Mouse (Mus musculus): Measurements from ENCODE around the gene Tmem82. TPM values are rescaled to one million over a fixed set of nuclear protein-coding genes. Genes with fewer than 3 reads are reported as not detected.

The Tmem82 gene
- 1 to 10 TPM; 7.9 to 9.5 TPM for total RNA-seq (2021)
- long read RNA-seq, experiment 1, transcript Tmem82-201 (6 exons, 1,671 nt), result major isoform, 12 of 20 reads
- long read RNA-seq, experiment 1, partial matches to known transcripts, result 3 of 20 reads
- long read RNA-seq, experiment 1, other reads (novel, unspliced or antisense), result 3 of 20 reads
- long read RNA-seq, experiment 2, partial matches to known transcripts, result 0 of 7 reads
- long read RNA-seq, experiment 2, other reads (novel, unspliced or antisense), result 4 of 7 reads

DNA sequence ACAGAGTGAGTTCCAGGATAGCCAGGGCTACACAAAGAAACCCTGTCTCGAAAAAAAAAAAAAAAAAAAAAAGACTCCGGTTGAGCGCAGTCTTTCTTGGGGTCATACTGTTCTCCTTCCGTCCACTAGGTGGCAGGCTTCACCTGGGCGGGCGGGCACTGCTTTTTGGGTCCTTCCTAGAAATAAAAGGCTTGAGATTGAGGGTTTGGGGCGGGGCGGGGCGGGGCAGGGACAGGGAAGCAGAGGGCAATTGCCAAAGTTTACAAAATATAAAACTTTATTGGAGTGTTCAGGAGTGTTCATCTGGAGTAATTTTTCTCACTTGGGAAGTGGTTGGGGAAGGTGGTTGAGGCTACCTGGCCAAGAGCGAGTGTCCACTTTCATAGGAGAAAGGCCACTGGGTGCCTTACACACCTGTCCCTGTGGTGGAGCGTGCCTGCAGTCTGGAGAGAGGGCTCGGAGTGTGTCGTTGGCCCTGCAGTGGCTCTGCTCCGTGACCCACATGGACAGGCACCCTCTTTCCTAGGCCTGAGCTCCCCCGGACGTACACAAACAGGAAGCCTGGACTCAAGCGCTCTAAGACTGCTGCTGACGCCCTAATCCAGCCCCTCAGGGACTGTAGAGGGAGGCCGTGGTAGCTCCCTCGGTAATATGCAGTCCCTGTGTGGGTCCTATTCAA, at the start of gene Tmem82:
Gene Tmem82, minus strand, starts transcription at position 69 of the 679 bp plus-strand sequence.
- DNase-seq, result peak; percentile 78

DNA sequence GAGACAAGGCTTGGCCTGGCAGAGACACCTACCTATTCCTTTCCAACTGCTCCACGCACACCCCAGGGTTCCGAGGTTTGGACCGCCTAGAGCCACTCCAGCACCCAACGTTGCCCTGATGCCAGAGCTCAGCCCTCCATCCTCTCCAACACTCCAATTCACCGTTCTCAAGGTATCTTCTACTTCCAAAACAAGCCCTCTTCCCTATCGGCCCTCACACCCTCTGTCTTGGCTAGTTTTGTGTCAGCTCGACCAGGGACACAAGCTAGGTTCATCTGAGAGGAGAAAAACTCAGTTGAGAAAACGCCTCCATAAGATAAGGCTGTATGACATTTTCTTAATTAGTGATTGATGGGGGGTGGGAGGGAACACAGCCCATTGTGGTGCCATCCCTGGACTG, 46.4 kb upstream of the Tmem82 start, which contains the start of gene Plekhm2:
Gene Plekhm2, minus strand, starts transcription at position 101 of the 400 bp plus-strand sequence.
- no peak for DNase-seq

DNA sequence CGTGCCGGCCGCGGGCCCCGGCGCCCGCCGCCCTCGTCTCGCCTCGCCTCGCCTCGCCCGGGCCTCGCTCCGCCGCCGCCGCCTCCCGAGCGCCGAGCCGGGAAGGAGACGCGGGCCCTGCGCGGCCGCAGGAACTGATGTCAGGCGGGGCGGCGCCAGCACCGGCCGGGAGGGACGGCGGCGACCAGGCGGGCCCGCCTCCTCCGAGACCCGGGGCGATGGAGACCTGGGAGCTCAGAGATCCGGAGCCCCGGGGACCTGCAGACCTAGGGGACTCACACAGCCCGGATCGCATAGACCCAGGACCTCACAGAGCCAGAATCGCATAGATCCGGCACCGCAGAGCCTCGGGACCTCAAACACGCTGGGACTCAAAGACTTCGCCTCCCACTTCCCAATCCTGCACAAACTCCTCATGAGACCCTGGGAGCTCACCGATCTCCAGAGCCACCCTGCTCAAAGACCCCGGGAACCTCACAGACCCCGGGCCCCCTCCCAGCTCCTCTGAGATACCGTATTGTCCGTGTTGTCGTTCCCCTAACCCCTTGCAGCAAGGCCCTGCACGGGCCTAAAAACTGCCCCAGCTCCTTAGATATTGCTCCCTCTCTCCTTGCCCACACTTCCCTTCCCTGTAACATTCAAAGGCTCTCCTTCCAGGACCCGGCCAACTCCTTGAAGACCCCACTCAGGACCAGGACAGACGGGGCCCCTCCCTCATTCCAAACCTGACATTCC, 45.7 kb upstream of the Tmem82 start:
- DNase-seq, result peak; percentile 90

DNA sequence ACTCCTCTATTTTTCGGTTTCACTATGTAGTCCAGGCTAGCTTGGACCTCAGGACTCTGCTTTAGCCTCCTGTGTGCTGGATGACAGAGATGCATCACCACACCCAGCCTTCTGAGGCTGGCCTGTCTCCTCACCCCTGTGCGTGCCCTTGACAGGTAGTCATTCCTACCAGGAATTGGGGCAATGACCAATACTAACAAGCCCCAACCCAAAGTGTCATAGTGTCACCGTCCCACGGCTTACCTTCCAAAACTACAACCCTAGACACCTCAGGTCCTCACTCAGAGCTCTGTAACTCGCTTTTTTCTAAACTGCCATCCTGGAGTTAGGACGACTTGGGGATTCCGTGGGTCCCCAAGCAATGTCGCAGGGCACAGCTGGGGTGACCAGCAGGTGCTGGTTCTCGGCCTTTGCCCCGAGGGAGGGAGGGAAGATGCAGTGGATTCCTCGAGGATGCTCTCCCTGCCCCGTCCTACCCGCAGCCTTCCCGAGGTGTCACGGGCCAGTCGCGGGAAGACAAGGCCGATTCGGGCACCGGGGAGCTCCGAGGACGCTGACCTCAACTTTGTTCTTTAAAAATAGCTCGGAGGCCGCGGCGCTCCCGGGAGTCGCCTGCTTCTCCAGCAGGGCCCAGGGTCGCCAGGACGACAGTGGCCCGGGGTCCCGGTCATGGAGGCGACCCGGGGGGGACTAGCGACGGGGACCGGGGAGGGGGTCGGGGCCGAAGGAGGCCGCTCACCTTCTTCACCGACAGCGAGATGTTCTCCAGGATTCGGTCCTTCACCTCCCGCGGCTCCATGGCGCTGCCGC, 44.9 kb upstream of the Tmem82 start:
- DNase-seq, result peak; percentile 61

DNA sequence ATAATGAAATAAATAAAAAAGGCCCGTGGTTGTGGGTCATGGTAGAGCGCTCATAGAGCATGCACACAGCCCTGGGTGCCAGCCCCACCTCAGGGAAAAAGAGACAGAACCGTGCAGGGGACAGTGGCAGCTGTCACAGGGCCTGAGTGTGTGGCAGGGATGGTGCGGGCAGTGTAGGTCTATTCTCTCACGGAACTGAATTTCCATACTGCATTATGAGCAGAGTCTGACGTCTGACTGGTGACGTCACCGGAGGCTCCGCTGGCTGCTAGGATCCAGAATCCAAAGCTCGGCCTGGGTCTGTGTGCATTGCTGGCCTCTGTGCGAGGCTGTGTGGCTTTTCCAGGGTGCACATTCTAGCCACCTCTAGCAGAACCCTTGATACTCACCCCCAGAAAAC, 42.5 kb upstream of the Tmem82 start:
- no peak for DNase-seq

DNA sequence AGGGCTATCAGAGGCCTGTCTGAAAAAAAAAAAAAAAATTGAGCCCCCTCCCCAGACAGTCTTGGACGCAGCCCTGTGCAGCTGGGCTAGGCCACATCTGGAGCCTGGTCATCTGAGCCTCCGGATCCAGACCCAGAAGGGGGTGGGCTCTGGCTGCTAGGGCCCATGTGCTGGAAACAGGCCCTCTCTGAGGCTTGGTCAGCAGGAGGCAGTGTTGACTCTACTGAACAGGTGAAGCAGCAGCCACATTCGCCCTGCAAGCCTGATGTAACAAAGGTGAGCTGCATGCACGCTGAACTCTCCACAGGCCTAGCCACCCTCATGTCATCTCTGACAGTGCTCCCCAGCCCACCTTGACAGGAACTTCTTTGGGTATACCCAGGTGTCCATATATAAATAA, 41.3 kb upstream of the Tmem82 start:
- DNase-seq, result no peak

DNA sequence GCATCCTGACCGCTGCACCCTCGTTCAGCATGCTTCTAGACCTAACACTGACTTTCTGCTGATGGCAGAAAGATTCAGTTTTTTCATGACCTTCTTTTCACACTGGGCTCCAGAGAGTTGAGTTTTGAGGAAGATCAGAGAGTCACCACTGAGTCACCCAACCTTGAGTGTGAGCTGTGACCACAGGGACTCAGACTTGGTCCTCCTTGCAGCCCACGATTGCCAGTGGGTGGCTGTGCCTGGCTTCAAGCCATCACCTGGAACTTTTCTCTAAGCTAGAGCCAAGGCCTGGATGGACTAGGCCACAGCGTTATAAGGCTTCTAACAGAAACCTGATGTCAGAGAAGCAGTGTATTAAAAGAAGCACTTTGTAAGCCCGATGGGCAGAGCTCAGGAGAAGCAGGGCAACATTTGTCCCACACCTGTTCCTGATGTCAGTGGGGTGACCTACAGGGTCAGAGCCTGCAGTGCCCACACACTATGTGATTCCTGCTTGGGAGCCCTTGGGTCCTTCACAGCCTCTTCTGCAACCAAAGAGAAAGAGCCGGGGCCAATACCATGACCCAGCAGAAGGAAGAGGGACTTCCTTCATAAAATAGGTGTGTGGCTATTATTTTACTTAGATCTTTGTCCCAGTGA, 40.5 kb upstream of the Tmem82 start:
- peak; percentile 73 for DNase-seq

DNA sequence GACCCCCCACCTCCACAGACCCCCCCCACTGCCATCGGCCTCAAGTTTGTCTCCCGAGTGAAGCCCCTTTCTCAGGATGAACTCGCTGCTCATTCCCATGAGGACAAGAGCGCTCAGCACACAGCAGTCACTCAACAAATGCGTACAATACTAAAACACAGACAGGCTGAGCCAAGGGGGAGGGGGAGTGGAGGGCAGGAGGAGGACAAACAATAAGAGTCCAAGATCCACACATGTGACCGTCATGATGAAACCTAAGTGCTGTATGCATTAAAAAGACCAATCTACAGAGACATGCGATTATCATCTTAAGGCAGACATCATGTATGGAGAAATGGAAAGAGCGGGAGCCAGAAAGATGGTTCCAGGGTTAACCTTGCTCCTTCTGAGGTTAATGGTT, 38.5 kb upstream of the Tmem82 start:
- no peak for DNase-seq

DNA sequence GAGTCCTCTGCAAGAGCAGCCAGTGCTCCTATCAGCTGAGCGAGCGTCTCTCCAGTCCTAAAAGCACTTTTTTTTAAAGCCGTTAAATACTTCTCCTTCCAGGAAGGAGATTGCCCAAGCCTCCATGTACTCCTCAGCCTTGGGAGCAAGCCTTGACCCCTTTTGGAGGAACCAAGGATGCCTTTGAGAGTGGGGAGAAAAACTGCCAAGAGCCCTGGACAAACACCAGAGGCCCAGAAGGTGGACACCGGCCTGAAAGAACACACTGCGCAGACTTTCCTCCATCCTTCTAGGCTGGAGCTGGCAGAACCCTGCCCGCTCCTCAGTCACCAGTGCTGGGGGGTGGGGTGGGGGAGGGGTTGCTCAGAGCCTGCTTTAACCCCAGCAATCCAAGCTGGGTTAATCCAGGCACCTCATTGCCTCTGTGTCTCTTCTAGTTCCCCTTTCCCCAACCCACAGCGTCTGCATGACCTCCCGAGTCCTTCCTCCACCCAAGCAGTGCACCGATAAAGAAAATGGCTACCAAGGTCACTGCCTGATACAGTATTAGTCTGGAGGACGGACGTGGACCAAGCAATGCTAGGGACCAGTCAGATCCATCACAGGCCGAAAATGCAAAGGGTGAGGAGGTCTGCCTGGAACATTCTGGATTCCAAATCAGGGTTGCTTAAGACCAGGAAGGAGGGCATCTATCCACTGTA, 37.6 kb upstream of the Tmem82 start:
- DNase-seq, result peak; percentile 62

DNA sequence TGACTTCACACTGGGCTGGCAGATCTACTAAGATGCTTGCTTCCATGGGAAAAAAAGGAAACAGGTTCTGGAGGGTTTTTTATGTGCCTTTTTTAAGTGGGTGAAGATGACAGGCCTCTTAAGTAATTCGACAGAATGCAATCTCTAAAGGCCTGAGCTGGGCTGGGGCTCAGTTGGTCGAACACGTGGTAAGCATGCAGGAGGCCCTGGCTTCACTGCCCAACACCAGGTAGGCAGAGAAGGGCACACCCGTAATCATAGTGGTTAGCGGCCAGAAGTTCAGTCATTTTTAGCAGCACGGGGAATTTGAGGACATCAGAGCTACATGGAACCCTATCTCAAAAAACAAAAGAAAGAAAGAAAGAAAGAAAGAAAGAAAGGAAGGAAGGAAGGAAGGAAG, 36.1 kb upstream of the Tmem82 start:
- DNase-seq, result no peak

DNA sequence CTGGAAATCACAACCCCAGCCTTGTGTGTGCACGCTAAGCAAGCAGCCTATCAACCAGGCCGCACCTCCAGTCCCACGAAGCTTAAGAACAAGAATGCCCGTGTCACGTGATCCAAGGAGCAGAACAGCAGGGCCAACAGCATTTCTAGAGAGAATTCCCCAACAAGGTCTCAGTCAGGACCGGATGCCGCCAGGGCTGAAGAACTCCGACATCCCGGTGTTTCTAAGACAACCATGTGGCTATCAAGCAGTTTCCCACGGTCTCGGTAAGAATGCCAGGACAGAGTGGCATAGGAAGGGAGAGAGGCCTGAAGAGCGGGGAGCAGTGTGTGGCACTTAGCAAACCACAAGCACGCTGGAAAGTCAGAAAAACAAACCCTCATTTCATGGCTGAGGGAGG, 35.4 kb upstream of the Tmem82 start:
- no peak for DNase-seq

DNA sequence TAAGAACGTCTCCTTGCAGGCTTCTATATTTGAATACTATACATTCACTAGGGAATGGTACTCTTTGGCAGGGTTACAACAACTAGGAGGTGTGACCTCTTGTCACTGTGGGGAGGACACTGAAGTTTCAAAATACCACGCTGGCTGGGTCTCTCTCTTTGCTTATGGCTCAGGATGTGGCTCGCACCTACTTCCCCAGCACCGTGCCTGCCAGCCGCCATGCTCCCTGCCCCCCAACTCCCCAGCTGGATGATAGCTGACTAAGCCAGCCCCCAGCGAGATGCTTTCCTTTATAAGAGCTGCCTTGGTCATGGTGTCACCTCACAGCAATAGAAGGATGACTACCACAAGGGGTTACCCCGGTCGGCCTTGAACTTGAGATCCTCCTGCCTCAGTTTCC, 34.6 kb upstream of the Tmem82 start:
- no peak for DNase-seq

DNA sequence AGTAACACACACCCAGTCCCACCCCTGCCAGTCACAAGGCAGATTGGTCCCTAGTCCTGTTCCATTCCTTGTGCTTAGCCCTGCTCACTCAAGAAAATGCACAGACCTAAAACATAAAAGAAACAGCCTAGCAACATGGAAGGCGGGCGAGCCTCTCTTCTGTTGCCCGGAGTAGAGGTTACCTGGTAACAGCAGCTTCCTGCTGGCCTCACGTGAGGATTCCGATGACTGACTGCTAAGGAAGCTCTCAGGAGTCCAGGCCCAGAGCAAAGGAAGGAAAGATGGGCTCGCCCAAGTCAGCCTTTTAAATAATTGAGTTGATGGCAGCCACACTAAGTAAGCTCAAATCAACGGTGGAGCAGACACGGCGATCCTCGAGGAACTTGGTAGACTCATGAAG, 33.5 kb upstream of the Tmem82 start:
- DNase-seq, result no peak

DNA sequence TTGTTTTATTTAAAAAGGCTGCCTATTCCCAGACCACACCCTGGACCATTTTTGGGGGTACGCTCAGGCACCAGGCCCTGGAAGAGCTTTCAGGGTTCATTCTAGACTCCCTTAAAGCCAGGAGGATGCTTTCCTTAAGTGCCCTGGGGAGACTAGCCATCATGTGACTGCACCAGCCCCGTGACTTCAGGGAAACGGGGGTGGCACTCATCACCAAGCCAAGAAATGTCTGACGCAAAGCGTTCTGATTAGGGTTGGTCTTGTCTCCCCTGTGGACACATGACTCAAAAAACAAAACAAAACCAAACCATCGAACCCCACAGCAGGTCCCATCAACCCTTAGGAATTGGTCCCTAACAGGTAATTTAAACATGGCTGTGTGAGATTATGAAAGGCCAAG, 32.9 kb upstream of the Tmem82 start:
- DNase-seq, result no peak

DNA sequence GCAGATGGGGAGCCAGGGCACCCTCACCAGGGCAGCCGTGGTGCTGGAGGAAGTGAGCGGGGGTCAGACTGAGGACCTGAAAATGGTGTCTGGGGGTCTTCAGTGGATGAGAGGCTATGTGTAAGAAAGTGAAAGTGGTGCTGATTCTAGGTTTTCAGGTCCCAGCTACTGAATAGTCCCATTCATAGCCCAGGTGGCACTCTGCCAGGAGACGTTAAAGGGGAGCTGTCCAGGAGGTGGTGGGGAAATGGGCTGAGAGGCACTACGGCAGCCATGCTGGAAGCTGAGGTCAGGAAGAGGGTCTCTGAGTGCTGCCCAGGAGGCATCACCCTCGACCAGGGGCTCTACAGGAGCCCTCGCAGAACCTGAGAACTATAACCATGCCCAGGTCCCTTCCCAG, 30.8 kb upstream of the Tmem82 start:
- DNase-seq, result no peak

DNA sequence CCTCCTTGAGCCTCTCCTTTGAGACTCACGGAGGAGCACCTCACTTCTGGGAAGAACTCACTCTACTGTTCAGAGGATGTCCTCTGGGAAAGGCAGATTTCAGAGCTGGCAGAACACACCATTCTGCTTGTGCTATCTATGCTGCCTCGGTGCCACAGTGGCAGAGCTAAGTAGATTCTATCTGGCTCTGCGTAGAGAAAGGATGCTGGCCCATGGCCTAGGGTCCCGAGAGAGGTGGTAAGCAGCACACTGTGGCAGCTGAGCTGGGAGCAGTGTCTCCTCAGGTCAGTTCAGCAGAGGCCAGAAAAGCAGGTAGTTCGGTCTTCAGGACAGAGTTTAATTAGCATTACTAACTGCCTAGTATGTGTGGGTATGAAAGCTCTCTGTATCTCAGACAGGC, 29.8 kb upstream of the Tmem82 start:
- no peak for DNase-seq

DNA sequence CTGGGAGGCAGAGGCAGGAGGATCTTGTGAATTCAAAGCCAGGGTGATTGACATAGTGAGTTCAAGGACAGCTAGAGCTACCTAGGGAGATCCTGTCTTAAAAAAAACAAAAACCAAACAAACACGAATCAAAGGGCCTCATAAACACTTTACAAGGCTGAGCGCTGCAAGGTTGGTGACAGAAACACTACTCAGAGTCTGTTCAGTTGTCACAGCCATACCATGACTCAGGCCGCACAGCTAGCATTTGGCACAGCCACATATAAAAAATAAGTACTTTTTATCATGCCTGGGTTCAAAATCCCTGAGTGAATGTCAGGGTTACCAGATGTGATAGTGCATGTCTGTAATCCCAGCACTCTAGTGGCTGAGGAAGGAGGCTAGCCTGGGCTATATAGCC, 28.8 kb upstream of the Tmem82 start:
- DNase-seq, result no peak

DNA sequence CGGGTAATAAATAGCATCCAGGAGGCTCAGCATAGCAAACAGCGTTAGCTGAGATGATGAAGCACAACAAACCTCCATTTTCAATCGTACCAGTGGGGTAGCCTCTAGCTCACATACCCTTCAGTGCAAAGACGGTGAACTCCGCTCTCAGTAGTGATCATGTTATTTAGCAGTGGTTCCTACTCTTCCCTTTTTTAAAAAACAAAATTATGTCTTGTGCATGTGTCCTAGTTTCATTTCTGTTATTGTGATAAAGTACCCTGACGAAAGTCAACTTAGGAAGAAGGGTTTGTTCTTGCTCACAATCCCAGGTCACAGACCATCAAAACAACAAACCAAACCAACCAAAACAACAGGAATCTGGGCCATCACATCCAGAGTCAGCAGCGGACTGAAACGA, 27.6 kb upstream of the Tmem82 start:
- DNase-seq, result no peak

DNA sequence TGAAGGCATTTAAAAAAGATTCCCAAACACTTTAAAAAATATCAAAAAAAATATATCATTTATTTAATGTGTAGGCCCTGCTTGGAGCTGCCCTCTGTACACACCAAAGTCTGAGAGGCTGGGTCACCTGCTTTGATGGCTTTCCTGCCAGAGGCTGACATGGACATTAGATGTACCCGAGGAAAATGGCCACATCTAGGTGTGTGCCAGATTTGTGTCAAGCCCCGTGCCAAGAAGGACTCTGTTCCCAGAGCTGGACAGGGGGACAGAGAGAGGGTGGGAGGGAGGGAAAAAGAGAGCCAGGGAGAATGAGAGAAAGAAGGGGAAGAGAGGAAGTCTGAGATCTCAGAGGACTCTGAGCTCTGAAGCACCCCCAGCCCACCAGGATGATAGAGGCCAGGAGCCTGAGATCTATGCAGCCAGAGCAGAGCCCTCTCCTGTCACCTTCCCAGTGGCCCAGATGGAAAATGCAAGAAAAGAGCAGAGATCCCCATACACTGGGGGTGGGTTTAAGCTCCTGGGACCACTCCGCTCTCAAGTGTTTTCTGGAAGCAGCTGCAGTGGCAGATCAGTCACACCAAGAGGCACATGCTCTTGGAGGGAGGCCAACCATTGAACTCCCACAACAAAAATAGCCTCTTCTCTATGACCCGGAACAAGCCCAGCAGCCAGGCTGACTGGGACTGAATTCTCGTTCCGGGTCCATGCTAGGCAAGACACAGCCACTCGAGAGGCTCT, 24.9 kb upstream of the Tmem82 start:
- peak; percentile 73 for DNase-seq

DNA sequence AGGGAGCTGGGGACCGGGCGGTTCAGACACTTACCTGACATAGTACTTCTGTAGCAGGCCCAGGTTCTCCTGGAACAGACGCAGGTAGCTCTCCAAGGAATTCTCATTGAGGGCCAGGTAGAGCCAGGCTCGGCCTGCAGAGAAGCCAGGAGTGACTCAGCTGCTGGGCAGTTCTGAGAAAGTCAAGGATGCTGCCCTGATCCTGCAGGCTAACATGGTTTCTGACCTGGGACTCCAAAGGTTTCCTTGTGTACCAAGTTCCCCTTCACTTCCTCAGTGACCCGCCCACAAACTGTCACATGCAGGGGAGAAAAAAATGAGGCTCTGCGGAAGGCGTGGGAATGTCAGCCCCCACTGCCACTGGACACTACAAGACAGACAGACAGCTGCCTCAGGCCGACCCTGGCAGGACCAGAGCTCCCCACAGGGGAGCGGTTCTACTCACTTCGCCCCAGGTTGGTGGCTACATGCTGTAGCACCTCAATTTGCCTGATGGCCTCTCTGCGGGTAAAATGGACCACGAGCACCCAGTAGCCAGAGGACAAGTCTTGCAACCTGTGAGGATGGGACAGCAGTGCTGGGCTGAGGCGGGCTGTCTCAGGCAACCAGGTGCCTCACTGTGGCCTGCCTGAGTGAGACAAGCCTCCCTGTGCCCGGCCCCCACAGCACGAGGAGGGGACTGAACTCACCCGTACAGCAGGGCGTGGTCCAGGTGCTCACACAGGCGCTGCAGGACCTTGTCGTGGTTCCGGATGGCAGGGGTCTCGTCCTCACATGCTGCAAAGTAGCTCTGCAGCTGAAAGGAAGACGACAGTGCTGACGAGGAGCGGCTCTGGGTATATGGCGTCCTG, 23.8 kb upstream of the Tmem82 start:
- DNase-seq, result no peak
